Mouse (Mus musculus) inflammation-experienced regulatory T-cells, adult 6 months (primary cell): Measurements from ENCODE around the gene Tnik. TPM values are rescaled to one million over a fixed set of nuclear protein-coding genes. Genes with fewer than 3 reads are reported as not detected.

Source experiments
- ATAC-seq: one replicate; pipeline ENCODE4 v1.8.0; 2017
- polyA plus RNA-seq, 3 experiments: library from polyadenylated mRNA; unstranded; fragments of 100-300 nt; shearing (Covaris generic); gene quantifications; one replicate each; pipeline ENCODE4 v1.2.1; 2017

Gene Tnik
- polyA plus RNA-seq, 3 experiments from 2014 or later: 41.3 to 66.3 (median 64.8) TPM

DNA sequence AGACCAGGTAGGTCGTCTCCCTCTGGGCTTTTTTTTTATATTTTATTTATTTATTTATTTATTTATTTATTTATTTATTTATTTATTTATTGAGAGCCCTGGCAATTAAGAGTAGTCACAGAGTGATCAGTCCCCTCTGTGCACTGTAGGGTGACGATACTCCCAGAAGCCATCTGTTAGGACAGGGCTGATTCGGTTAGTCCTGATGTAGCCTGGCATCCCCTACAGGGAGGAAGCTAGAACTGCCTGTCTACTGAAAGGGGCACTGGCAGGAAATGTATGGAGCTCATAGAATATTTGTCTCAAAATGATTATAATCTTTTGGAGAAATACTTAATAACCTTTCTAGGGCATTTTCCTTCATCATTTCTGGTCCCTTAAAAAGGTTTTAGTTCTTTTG, 147.3 kb downstream of the Tnik start:
- peak; percentile 27 for ATAC-seq

DNA sequence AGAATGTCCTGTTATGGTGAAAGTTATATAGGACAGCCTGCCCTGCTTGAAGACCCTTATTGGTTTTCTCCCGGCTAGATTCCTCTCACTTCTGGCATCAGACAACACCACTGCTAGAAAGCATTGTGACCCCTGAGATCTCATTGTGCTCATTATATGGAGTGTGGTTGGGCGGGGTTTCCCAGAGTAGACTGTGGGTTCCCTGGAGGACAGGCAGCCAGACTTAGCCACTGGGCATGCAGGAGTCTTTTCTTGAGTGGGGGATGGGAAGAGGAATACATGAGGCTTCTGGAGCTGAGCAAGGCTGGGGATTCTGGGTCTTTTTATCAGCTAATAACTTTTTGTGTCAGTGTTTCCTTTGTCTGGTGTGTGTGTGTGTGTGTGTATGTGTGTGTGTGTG, 153.0 kb downstream of the Tnik start:
- no peak for ATAC-seq

DNA sequence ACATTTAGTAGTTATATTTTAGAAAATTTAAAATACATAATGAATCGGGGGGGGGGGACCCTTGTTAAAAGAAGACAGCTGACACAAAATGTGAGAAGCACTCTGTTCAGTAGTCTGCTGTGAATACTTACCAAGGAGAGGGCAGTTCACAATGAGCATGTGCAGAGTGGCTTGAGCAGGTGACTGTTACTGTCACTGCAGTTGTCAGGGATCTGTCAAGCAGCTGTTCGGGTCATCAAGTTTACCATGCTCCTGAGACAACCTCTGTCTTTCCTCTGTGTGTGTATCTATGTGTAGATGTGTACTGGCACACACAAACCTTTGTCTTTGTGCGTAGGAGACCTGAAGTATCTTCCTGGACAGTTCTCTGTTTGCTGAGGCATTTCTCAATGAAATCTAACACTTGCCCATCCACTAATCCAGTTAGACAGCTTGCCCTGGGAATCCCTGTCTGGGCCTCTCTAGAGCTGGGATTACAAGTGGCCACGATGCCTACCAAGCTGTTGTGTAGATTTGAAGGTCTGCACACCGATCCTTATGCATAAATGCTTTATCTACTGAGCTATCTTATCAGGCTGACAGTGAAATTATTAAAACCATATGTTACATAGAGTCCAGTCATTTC, 154.2 kb downstream of the Tnik start:
- no peak for ATAC-seq

DNA sequence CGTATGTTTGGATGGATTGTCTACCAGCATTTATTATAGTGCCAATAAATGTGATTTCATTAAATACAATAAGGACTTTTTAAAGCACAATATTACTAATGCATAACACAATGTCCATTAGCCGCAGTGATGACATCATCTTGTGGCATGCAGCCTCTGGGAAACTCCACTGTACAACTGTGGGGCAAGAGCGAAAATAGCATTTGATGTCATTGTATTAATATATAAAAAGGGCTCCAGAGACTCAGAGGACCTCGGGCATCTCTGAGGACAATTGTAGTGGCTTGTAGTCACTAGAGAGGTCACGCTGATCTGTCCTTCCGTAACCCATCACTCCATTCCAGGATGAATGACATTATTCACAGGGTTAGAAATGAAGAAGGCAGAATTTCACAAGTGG, 157.2 kb downstream of the Tnik start:
- ATAC-seq: no peak

DNA sequence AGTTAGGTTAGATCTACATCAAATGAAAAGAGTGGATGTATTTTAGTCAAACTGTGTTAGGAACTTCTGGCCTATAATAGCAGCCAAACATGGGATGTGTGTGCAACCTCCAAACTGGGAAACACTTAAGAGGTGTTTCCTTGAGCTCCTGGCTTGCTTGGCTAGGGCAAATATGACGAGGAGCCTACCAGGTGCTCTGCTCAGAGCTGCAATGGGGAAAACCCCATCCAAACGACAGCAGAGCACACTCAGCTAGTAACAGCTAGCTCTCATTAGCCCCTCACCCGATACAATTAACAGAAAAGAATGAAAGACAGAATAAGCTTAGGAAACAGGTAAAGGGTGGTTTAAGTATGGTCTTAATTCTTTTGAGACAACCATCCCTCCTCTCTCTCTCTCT, 157.7 kb downstream of the Tnik start:
- ATAC-seq: peak; percentile 80

DNA sequence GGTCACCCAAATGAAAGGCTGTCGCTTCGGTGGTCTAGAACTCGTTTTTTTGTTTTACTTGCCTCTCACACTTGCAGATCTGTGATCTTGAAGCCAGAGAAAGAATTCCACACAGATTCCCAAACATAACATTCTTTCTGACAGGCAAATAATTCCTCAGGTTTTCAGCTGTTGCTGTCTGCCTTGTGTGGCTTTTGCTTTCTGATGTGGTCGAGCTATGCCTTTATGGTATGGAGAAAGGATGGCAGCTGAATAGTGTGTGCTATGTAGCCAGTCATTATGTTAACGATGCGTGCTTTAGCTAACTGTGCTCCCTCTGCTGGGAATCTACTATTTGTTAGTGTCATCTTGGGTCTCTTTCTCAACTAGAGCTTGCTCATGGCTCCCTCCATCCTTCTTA, 158.8 kb downstream of the Tnik start:
- ATAC-seq: no peak

DNA sequence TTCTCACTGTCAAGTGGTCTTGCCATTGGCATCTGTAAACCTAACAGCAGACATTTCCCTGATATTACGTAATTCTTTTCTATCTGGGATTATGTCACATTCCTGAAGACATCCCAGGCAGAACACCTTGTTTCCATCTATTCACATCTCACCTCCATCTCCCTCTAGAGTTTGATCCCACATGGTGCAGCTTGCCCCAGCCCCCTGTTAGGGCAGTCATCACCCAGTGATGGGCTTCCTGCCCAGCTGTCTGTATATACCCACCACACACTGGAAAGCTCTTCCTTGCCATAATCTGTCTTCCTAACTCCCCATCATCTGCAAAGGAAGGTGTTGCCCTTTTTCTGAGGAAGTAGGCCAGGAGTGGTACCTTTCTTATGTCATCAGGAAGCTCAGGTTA, 159.2 kb downstream of the Tnik start:
- no peak for ATAC-seq

DNA sequence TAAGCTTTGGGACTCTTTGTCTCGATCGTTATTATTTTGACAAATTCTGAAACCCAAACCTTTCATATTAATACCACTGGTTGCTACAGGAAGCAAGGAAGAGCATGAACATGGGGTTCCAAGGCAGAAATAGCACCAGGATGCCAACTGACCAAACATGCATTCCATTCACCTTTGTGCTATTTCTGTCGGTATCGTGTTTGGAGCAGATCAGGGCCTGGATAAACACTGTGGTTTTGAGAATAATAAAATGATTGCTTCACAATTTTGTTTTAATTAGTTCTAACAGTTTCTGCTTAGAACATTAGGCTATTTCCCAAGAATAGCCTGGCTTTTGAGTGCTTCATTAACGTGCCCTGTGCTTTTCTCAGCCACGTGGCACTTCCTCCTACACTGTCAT, 162.9 kb downstream of the Tnik start:
- ATAC-seq: no peak

DNA sequence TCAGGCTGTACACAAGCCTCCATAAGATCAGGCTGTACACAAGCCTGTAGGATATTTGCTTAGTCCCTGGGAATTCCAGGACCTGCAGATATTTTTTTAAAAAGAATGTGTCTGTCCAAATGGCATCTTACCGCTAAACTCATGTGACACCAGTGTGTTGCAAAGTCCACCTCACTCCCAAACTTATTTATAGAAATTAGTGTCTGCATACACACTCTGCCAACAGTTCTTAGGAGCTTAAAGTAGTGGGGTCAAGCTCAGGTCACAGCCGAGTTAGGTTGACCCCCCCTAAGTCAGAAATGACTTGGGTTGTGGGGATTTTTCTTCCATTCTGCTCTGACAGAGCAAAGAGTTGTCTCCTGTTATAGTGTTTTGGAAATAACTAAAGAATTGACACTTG, 168.4 kb downstream of the Tnik start:
- ATAC-seq: no peak

DNA sequence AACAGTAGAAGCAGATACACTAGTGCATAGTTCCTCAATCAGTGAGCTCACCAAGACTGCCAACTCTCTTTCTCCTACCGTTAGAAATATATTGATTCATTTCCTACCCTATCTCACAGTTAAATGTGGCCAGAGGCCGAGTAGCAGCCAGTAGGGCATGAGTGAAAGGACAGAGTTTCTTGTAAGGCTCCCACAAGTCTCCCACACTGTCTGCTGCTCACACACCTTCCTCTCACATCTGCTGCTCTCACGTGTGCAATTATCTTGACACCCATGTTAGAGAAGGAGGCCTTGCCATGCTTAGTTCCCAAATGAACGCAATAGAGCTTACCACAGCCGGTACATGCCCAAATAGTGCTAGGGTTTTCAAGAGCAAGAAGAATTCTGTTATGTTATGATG, 169.3 kb downstream of the Tnik start:
- no peak for ATAC-seq

DNA sequence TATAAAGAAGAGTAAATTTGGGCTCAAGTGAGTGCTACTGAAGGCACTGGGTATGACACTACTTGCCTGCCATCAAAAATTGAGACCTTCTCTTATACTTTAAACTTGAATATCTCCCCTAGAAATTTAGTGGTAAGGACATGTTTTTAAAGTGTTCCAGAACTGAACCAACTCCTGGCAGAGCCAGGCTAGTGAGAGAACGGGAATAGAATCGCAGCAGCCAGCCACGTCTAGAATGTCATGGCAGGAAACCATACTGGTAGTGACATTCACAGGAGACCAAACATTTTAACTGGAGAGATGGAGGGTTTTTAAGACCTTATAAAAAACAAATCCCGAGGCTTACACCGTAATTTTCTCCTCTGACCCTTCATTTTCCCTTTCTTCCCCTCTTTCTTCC, 172.5 kb downstream of the Tnik start:
- ATAC-seq: no peak

DNA sequence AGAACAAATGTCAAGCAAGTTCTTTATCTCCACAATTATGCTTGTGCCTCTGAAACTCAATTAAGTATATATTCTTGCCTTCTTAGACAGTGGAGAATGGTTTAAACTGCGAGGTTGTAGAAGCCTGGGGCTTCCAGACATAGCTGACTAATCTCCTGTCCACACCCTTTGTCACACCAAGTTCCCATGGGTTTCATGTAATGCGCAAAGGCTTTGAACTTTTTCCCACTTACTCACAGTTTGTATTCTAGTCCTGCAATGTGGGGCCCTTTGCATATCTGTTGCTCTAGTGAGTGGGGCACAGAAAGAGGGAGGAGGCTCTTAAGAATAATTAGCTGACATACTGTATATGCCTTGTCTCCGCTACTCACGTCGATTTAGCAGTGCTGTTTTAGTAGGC, 174.4 kb downstream of the Tnik start:
- no peak for ATAC-seq

DNA sequence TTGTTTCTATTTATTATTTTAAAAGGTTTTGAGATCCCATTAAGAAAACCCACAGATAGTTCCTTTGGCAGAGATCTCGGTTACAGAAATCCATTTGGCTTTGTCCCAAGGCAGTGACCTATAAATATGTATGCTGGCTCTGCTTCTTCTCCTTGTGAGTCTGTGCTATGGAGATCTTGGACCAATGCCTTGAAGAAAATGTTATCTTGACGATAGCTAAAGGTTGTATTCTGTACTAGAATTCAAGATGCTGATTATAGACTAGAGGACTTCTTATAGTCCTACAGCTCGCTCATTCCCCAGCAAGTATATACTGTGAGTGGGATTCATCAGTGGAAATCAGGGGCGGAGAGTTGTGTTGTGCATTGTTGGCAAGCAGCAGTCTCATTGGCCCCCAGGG, 178.5 kb downstream of the Tnik start:
- no peak for ATAC-seq

DNA sequence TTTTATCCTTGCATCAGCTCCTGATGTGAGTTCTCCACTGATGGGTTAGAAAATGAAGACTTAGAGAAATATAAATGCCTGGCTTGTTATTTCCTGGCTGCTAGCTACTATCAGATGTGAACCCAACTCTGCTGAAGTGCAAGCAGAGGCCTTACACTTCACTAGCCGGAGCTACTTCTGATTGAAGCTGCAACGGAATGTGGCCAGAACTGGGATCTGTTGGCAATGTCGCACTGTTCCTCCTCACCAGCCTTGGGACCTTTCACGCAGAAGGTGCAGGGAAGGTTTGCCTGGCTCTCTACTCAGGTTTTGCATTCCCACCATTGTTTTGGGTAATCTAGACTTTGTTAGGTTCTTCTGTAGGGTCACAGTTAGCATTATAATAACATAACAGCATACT, 179.1 kb downstream of the Tnik start:
- no peak for ATAC-seq

DNA sequence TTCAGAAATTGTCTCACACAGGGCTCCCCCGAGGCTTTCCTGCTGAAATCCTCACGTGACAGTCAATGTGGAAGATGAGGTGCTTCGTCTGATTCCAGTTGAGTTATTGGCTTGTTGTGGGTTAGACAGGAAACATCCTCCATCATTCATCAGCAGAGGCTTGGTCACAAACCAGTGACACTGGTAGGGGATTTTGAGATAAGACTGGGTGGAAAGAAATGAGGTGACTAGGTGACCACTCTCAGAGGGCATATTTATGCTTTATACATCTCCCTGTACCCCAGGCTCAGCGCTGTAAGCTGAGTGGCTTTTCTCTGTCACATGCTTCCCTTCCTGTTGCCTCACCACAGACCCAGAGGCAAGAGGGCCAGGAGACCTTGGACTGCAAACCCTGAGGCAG, 184.9 kb downstream of the Tnik start:
- peak; percentile 58 for ATAC-seq

DNA sequence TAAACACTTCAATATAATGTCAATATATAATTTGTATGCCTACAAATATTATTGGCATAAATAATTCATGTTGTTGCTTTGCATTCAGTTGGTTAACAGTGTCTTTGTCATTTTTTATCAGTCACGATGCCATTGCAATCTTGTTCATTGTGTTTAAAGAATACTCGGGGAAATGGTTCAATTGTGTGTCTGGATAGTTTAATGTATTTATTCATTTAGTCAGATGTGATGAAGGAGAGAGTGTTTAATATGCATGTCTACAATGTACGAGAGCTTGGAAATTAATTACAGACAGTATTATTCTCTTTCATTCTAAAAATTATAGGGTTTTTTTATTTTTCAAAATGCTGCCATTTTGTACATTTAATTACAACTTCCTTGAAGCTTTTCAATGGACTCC, 190.4 kb downstream of the Tnik start:
- no peak for ATAC-seq

DNA sequence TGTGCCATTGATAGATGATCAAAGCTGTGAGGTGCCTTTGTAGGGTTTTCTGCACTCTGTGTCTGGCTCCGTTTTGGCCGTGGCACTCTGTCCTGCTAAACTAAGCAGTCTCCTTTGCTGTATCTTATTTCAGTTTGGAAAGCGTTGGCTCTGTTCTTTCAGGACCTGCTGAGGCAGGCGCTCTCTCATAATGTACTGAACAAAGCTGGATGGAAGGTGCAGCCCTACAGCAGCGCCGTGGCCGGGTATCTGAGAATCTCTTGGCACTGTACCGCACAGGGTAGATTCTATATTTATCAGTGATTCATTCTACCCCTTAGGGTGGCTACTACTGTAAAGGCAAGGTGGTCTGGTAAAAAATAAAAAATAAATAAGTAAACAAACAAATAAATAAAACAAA, 193.8 kb downstream of the Tnik start:
- ATAC-seq: no peak

DNA sequence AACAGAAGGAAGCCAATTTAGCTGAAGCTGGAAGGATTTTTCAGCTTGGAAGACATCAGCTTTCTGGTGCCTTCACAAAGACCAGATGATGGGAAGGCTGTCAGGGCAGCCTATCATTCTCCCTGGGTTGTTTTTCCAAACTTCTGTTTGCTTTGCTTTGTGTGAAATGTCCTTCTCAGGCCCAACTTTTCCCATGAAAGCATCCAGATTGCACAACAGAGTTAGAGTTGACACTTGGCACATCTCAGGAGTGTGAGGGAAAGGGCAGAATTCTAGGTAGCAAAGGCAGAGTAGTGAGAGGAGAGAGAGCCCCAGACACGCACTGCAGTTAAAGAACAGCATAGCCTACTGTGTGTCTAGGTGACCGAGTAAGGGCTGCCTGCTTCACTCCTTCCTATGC, 194.5 kb downstream of the Tnik start:
- no peak for ATAC-seq

DNA sequence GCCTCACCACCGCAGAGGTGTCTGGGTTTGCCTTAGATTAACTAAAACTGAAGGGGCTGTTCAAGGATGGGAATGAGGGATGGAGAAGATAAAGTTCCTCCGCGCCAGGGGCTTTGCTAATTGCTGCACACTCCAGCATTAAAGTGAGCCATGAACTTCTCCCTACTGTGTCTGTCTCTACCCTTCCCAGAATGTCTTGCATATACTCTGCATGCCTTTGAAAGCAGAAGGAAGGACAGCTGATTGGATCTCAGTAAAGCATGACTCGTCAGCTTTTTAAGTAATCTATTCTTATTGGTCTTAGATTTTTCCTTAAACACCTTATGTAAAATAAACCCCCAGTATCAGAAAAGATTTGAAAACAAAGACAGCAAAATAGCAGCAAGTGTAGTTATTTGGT, 203.7 kb downstream of the Tnik start:
- no peak for ATAC-seq

DNA sequence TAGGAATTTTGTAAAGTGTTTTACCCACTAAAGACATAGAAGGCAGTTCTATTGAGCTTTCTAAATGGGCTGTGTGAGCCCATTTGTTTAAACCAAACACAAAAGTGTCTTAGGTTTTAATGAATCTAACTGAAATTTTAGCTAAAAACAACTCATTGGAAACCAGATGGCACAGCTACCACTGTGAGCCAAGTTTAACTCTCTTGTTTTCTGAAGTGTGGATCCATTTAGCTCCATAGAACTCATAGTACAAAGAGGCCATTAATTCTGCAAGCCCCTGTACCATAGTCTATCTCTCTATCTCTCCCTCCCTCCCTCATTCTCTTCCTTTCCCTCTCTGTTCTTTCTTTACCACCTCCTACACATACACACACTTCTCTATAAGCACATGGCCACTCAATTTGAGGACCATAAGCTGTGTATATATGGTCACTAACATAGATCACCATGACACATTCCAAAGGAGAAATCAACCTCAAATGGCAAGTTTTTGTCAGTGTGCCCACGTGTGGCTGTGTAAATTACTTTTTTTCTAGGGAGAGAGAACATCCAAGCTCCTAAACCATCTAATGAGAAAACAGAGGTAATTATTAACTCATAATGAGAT, 204.2 kb downstream of the Tnik start:
- ATAC-seq: no peak

DNA sequence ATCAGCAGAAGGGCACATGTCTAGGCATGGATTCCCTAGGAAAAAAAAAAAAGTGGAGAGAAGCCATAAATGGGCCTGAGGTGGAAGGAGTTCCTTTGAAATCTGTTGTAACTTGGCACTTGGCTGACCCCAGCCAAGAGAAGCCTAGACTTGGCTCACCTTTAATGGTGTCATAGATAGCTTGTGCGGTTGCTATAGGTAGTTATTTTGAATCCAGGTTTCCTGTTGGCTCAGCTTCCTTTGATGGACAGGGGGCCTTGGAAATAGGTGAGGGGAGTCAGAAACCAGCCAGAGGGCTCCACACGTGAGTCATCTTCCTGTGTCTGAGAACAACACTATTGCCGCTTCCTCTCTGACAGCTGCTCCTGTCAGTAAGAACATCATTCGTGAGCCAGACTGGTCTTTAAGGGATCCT, 204.9 kb downstream of the Tnik start:
- peak; percentile 91 for ATAC-seq

DNA sequence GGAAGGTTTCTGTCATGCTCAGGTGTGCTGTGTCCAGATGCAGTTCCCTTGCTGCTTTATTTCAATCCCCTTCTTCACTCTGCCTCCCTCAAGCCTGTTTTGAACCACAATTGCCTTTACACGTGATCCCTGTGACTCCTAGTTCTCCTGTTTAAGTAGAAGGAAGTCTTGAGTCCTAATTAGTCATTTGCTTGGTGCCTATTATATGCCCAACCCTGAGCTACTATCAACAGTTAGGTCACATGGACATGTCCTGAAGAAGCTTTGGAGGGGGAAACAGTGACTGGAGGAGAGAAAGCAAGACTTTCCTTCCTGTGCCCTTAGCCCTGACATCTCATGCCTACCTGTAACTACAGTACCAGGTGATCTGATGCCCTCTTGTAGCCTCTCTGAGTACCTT, 210.4 kb downstream of the Tnik start:
- no peak for ATAC-seq

DNA sequence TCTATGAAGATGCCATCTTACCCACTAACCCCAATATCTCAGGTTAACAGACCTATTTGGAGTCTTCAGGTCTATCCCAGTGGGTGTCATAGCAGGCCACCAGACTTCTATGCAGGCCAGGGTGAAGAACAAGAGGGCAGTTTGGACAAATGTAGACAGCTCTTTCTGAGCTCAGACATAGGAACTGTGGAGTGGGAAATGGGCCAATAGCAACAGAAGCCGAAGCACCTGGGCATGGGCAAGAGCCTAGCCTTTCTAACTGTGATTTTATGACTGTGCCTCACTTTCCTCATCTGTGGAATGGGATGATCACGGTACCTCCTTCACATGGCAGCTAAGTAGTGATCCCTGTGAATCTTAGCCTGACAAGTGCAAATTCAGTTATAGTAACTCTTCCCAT, 214.4 kb downstream of the Tnik start:
- ATAC-seq: no peak

DNA sequence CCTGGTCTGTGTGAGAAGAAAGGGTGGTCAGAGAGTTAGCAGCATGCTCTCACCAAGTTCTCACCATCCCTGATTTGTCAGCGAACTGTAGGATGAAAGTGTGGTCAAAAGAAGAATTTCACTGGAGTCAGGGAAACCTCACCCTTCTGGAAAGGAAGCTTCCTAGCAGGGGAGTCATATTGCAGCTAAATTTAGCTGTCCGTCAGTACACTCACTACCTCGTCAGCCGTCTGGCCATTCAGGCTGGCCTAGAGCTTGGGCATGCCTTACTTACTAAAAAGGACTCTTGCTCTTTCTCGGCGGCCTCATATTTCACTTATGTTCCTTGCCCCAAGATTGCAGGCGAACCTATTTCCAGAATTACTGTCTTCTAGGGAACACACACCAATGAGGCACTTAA, 222.7 kb downstream of the Tnik start:
- ATAC-seq: no peak

DNA sequence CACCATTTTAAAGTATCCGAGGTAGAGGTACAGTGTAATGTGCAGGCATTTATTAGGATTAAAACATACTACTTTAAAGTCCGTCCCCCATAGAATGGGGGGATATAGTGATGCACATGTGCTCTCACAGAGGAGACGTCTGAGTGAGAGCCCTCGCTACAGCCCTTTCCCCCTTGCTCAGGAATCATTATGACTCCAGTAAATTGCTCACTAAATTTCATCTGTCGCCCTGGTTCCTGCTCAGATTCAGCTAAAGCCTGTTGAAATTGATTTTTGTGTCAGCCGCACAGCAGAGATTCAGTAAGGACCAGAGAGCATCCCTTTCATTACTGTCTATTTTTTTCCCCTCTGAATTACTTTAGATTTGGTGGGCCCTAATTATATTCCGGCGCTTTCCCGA, 224.4 kb downstream of the Tnik start:
- ATAC-seq: no peak
